Mouse (Mus musculus): ENCODE data around the gene Clcn7.

Clcn7 gene

DNA sequence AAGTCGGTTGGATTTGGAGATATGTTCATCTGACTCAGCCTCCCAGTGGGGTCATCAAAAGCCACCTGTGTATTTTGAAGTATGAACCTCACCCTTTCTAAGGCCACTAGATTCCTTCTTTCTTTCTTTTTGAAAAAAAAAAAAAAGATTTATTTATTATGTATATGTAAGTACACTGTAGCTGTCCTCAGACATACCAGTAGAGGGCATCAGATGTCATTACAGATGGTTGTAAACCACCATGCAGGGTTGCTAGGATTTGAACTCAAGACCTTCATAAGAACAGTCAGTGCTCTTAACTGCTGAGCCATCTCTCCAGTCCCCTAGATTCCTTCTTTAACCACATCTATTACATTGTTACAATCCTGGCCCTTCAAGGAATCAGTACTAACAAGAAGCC lies 3.1 kb upstream of the Clcn7 start:
- DNase-seq = no peak

DNA sequence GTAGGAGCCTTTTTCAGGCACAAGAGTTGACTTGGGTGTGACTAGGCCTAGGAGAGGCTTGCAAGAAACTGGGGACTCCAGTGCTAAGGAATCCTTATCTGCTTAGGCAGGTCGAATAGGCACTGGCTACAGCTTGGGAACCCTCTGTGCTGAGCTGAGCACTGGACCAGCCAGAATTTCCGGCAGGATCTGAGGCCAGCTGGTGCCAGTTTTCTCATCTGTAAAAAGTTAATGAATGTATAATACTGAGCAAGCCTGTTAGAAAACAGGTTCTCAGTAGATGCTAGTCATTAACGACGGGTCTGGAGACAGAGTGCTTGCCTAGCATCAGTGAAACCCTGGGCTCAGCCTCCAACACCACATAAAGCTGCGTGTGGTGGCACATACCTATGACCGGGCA lies 2.4 kb downstream of the Clcn7 start:
- DNase-seq = no peak

DNA sequence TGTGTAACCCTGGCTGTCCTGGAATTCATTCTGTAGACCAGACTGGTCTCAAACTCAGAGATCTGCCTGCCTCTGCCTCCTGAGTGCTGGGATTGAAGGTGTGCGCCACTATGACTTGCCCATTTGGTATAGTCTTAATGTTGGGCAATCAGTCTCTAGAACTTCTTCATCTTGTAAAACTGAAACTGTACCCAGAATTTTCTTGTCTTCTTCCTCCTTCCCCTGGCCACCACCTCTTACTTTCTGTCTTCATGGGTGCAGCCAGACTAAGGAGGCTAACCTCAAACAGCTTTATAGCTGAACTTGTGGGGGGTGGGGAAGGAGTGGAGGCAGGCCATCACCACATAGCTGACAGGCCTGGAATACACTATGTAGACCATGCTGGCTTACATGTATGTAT lies 5.6 kb downstream of the Clcn7 start:
- no peak for DNase-seq

DNA sequence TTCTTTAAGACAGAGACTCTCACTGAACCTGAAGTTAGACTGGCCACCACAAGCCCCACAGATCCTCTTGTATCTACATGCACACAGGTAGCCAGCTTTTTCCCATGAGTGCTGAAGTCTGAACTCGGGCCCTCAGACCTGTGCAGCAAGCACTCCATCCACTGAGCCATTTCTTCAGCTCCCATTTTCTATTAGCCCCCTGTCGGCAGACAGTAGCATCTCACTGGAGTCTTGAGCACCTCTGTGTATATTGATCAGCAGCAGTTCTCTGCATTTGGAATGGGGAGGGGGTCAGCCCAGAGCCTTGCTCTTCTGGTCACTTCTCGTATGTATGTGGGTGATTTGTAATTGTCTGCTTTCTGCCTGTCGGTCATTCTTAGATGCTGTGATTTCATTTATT lies 6.8 kb downstream of the Clcn7 start:
- no peak for DNase-seq

DNA sequence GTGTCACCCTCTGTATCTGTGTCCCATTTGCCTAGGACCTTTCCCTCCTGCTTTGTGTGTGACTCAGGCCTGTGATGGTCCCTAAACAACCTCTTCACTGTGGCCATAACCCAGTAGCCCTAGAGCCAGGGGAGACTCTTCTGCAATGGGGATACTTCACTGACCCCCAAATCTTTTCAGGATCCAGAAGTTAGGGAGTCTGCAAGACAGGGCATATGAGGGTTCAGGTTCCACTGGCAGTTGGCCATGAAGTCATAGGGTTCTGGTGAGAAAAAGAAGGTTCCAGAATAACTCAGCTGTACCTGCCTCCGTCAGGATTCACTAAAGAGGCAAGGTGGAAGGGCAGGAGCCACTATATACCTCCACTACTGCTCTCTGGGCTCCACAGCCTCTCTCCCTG lies 29.0 kb downstream of the Clcn7 start, which contains the start of gene Ccdc154:
Ccdc154 (plus strand) TSS at position 301 of the 400 bp plus-strand sequence.
- DNase-seq = no peak

DNA sequence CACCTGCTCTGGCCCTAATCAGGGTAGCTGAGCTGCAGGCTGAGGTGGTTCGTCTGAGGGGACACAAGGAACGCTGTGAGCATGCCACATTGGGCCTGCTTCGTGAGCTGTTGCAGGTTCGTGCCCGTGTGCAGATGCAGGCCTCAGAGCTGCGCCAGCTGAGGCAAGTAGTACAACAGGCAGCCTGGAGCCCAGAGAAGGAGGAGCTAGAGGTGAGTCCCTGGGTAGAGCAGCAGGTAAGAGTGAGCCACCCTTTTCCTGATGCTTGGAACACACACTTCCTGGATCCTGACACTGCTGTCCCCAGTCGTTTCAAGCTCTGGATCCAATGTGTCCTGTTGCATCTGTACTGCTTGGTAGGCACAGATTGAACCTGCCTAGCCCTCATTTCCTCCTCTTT lies 30.2 kb downstream of the Clcn7 start:
- DNase-seq = no peak

DNA sequence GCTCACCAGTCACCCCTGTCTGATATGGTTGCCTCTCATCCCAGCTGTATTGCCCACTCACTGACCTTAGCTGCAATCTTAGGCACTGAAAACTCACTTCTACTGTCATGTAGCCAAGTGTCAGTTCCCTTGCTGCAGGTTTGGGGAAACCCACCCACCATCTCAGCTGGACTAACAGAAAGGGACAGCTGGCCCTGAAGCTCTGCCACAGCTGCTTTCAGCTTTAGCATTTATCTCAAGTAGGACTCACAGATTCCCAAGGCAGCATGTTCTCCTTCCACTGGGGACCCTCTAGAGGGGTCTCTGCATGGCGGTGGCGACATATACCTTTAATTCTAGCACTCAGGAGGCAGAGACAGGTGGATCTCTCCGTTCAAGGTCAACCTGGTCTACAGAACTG lies 31.6 kb downstream of the Clcn7 start:
- DNase-seq = no peak

DNA sequence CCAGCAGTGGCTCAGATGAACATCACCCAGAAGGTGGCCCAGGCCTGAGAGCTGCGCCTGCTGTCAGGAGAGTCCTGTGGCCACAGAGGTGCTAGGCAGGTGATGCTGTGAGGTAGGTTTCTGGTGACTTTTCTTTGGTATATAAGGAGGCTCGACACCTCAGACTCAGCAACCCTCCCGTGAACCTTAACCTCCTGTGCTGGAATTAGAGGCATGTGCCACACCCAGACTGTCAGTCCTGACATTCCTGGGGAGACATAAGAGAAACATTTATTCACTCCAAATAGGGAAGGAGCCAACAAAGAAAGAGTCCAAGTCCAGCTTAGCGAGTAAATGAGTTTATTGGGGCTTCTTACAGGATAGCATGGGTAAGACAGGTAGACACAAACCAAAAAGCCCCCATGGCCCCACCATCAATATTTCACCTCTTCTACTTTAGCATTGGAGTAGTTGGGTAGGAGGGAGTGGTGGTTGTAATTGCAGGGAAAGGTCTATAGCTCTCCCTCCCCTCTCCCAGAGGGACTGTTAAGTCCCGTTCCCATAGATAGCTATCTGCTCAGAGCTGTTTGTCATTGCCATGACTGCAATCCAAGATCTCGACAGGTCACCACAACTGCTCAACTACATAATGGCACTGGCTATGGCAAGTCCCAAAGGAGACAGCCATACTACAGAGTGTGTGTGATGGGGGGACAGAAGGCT lies 32.9 kb downstream of the Clcn7 start:
- no peak for DNase-seq

DNA sequence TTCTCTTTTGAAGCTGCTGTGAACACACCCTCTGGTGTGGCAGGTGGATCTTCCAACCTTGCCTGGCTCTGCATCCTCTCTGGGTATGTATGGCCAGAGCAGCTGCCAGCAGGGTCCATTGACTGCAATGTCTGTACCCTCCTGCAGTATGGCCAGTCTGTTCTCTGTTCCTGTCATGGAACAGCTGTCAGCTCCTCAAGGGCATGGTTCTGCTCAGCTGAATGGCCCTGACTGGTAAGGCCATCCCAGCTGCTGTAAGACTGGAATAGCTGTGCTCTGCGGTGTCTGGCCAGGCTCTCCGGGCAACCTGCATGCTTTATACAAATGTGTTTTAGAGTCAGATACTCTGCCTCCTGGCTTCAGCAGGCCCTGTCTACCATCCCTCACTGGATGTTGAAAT lies 36.5 kb downstream of the Clcn7 start:
- DNase-seq = no peak

DNA sequence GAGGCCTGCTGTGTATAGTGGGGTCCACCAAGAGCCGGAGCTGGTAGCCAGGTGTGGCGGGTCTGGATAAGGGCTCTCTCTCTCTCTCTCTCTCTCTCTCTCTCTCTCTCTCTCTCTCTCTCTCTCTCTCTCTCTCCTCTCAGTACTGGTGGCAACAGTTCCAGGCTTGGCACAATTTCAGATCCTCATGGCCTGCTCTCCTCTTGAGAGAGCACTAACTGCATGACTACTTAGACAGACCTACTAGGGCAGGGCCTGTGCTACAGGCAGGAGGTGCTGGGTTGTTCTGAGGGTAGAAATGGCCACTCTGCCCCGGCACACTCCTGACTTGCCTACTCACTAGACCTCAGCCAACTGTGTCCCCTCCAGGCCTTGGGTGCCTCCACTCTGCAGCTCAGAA lies 39.4 kb downstream of the Clcn7 start:
- DNase-seq = peak; percentile 49 to 63

DNA sequence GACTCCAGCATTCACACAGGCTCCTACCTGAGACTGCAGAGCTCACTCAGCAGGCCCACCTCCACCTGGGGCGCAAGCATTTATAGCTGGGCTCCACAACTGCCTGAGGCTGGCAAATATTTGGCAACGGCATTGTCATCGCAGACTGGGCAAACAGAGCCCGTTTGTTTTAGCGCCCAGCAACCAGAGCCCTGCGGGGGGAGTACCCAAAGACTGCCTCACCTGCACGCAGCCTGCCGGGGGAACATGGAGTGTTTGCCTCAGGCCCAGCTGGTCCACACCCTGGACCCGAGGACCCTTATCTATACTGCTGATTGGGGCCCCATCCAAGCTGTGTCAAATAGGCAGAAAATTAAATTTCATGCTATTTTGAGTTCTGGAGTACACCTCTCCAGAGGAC lies 42.2 kb downstream of the Clcn7 start, which contains the start of gene Gm38655:
Gm38655 (minus strand) TSS at position 61 of the 400 bp plus-strand sequence.
- DNase-seq = peak; percentile 68 to 80

DNA sequence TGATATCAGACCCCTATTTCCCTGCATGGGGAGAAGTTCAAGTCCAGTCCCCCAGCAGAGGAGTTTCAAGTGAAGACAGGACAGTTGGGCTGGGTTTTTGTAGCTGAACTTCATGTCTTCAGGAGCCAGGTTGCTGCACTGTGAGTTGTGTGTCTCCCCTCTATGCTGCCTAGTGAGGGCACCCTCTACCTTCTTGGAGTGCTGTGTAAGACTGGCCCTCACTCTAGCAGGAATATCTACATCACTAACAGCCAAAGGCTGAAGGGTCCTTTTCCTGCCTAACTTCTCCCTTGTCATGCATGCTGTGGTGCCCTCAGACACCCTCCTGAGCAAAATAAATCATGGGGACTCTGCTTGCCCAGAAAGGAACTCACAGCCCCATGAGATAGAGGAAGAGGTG lies 50.0 kb downstream of the Clcn7 start:
- DNase-seq = no peak

DNA sequence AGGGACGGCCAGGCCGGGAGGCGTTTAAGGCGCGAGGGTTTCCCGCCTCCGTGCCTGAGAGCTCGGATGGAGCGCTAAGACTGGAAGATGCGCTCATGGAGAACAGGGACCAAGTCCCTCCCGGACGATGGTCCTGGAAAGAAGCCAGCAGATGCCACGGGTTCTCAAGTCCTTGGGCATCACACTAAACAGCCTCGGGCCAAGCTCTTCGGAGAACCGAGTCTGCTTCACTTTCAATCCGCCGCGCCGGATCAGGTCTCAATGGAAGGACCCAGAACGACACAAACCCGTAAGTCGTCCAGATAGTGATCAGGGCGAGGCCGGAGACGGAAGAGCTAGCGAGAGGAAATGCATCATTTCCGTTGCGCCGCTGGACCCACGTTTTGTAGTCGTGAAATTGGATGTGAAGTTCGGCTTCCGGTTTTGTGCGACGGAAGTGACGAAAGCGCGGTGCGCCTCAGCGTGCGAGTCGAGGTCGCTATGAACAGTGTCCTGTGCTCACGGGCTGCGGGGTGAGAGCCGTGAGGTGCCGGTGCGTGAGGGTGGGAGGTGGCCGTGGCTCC lies 51.0 kb downstream of the Clcn7 start, which contains the start of gene BC003965:
BC003965 (plus strand) TSS at position 426 of the 563 bp plus-strand sequence.
- DNase-seq = peak; percentile 97

DNA sequence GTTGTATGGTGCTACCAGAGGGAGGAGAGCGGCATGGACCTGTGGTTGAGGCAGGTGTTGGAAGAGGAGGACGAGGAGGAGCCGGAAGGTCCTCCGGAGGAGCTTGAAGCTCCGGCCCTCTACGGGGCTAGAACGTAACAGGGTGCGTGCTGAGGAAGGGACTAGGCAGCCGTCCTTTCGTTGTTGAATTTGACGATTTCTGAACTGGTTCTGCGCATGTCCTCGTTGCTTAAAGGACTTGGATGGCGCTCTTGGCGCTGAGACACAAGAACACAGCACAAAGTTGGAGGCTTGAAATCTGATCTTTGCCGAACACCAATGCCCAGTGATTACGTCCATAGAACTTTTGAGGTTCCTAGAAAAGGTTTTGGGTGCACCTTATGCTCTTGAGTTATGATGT lies 51.8 kb downstream of the Clcn7 start:
- no peak for DNase-seq

DNA sequence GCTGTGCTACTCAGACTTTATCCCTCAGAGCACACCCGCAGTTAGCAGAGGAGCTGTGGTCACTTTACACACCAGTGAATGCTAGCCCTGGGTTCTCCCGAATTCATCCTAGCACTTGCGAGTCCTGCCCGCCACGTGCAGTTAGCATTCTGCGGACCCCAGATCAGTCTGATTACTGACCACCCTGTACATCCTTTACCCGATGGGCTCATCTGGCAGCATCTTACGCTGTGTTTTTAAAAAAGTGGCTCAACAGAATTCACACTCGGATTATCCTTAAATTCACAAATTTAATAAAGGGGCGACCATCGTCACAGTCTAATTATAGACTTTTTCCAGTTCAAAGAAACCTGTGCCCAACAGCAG lies 54.6 kb downstream of the Clcn7 start:
- DNase-seq = no peak

DNA sequence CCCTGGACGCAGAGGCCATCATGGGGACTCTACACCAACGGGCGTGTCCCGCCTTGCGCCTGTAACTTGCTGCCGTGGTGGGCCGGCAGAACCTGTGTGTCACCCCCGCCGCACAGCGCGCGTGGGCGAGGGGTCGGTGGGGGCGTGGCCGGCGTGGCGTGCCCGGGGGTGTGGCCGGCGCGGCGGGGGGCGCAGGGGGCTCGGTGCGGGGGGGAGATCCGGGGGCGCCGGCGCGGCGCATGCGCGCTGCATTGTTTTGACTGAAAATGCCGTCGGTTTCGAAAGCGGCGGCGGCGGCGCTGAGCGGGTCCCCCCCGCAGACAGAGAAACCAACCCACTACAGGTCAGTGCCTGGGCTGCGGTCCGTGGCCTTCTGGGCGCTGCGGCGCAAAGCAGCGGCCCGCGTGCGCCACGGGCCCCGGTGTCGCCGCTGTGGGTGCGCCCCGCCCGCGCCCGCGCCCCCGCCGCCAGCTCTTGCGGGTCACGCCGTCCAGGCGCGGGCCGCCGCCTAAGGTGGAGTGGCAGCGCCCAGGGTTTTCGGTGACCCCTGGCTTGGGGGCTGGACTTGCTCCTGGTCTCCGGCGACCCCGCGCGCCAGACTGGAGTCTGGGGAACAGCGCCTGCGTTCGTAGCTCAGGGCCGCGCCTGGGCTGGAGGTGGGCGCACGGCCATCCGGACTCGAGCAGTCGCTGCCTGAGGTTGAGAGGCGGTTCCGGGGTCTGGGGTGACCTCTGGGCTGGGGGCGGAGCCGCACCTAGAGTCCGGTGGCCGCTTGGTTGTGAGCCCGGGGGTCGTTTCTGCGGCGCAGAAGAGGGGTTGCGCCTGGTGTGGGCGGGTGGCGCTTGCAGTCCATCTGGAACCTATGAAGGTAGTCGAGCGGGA lies 55.2 kb downstream of the Clcn7 start, which contains the start of gene Unkl:
Unkl (plus strand) TSS at position 248 of the 882 bp plus-strand sequence.
- DNase-seq = peak; percentile 56 to 64

DNA sequence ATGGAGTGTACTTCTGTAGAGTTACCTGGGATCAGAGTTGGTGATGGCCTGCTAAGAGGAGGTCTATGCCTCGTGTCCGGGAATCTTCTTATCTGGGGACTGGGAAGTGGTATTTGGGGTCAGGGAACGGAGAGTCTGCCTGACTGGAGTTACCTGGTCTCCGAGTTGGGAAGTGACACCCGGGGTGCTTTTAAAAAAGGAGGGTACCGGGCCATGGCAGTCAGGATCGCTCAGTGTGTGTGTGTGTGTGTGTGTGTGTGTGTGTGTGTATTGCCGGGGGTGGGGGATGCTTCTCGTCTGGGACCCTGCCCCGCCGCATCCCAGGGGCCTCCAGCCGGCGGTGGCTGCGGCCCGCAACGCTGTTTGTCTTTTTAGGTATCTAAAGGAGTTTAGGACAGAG lies 55.9 kb downstream of the Clcn7 start:
- DNase-seq = no peak

DNA sequence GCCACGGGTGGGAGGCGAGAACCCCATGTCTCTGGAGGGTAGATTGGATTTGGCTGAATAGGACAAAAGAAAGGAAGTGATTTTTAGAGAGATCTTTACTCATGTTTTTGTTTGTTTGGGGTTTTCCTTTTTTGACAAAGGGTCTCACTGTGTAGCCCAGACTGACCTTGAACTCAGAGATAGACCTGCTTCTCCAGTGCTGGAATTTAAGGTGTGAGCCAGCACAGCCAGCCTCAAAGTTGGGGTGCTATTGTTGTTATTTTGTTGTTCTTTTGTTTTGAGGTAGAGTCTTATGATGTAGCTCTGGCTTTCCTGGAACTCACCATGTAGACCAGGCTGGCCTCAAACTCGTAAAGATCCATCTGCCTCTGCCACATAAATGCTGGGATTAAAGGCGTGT lies 69.2 kb downstream of the Clcn7 start:
- no peak for DNase-seq

DNA sequence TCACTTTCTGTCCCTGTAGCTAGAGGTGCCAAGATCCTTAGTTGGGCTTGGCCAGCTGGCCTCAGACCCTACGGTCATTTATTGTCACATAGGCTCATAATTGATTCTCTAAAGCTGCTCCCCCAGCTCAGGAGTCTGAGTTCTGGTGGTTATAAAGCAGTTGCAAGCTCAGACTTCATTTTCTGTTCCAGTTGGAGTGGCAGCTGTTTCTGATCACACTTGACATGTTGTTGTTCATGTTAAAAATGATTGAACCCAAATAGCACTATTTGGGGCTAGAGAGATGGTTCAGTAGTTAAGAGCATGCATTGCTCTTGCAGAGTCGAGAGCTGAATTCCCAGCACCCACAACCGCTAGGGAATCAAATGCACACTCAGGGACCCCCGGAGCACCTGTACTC lies 76.8 kb downstream of the Clcn7 start:
- no peak for DNase-seq

DNA sequence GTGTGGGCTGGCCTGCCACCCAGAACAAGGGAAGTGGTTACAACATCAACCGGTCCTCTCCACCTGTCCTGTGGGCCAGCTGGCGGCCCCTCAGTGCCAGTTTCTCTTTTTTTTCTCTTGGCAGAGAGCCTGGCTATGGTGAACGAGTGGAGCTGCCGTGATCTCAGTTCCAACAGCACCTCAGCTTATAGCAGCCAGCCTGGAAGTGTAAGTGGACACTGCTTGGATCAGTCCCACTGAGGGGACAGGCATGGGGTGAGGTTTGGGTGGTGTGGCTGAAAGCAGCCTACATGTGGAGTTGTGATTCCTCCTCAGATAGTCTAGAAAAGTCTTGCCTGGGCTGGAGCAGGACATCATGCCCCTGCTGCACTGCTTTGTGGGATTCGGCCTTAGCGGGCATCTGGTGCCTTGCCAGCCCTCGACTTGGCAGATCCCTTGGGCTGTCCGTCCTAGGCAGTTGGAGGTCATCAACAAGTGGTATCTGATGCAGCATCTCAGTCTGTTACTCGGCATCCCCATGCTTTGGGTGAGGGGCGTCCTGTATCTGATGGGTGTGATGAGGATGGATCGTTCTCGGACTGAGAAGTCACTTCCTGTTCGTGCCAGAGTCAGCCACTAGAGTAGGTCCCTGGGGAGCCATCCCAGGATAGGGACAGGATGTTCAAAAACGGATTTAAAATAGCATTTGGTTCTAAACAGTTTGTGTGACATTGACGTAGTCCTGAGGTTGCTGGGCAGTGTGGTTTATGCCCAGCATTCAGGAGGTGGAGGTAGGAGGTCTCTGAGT lies 77.7 kb downstream of the Clcn7 start:
- peak in 1 of 2 experiments; percentile 34 for DNase-seq

DNA sequence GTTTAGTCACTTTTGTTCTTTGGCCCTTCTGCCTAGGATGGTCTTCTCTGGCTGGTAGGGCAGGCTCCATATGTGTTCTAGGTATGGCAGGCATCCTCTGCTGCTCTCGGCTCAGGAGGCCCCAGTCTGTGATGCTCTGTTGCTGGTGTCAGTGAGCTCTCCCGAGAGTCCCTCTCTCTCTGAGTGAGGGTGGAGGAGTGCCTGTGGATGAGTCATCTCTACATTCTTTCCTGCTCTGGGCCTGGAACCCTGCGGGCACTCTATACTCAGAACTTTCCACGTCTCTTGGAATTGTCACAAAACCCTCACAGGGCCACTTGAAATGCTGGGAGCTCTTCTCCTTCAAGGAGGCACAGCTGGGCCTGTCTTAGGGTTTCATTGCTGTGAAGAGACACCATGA lies 78.5 kb downstream of the Clcn7 start:
- DNase-seq = no peak

Measured in lung, adult 18-20 months (tissue).